Mouse (Mus musculus) forebrain, embryonic 11.5 days (tissue): ENCODE measurements at regions not wholly inside any gene's neighbourhood (a gene's known extent, or its start where the extent isn't known, plus 50 kb on each side); places are given as distances from the start of the nearest gene placed in this dataset.

ENCODE experiments used
- ATAC-seq: fragments of 200-750 bp; cut with Nextera tagmentation; replicated peaks from 2 replicates; pipeline ENCODE4 v1.8.0; 2017; ENCODE audit warnings: moderate TSS enrichment; ENCODE audit not compliant: low FRiP score
- DNase-seq: peaks from one replicate; pipeline ENCODE4 v3.0.0-alpha.2; 2017; ENCODE audit warnings: low spot score
- H3K27ac ChIP-seq: fragments of 300-500 bp; sonication (generic); 2 replicates; pipeline ENCODE4 v1.5.1; 2014; ENCODE audit warnings: low read depth, low read length
- H3K27me3 ChIP-seq: fragments of 300-500 bp; sonication (generic); 2 replicates; pipeline ENCODE4 v1.6.1; 2014; ENCODE audit warnings: mild to moderate bottlenecking, low read length, mixed read lengths; ENCODE audit not compliant: control insufficient read depth, insufficient read depth
- H3K36me3 ChIP-seq: fragments of 300-500 bp; sonication (generic); 2 replicates; pipeline ENCODE4 v1.6.1; 2014; ENCODE audit warnings: mild to moderate bottlenecking, low read length, moderate library complexity, mixed read lengths; ENCODE audit not compliant: control insufficient read depth, insufficient read depth
- H3K4me1 ChIP-seq: fragments of 300-500 bp; sonication (generic); replicated peaks from 2 replicates; pipeline ENCODE4 v1.6.1; 2014; ENCODE audit warnings: low read length, mixed read lengths; ENCODE audit not compliant: control insufficient read depth, insufficient read depth
- H3K4me2 ChIP-seq: fragments of 300-500 bp; sonication (generic); 2 replicates; pipeline ENCODE4 v1.6.1; 2014; ENCODE audit warnings: low read depth, mild to moderate bottlenecking, low read length, moderate library complexity, mixed read lengths; ENCODE audit not compliant: severe bottlenecking
- H3K4me3 ChIP-seq: fragments of 300-500 bp; sonication (generic); 2 replicates; pipeline ENCODE4 v1.5.1; 2014; ENCODE audit warnings: low read depth, low read length
- H3K9ac ChIP-seq: fragments of 300-500 bp; sonication (generic); 2 replicates; pipeline ENCODE4 v1.6.1; 2014; ENCODE audit warnings: low read length
- H3K9me3 ChIP-seq: fragments of 300-500 bp; sonication (generic); 2 replicates; pipeline ENCODE4 v1.6.1; 2016; ENCODE audit warnings: low read length, mixed read lengths; ENCODE audit not compliant: control insufficient read depth
- WGBS: fragments of 180-500 bp; shearing (Covaris S2); extraction: QIAGEN DNeasy Blood & Tissue Kit; methylation state at CpG from one replicate; pipeline ENCODE4 v1.1.7; 2014; 5-methylcytosine and 5-hydroxymethylcytosine counted together

DNA sequence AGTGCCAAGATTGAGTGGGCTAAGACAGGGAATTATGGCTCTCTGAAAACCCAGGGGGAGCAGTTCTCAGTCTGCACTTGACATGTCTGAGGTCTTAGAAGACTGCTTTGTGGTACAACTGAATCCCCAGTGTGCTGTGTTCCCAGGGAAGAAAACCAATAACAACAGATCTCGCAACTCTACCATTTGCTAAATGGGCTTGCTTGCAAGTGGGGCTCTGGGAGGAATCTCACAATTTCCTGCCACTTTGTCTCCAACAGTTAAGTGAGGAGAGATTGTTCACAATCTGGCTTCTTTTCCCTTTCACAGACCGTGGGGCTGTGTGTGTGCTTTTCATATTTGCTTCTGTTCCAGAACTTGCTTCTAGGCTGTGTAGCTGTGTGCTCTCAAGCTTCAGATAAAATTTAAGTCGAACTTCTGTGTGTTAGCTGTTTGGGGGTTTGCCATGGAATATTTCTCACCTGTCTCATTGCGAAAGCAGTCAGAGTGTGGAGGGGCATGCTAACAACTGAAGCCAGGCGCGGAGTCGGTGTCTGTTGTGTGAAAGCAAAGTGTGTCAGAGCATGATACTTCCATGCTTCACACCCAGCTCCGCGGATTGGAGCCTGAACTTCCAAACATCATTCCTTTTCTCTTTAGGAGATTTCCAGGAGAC lies 108.8 kb upstream of the Col8a1 start:
- Histone ChIP-seq H3K9ac (no peak overlapping the region), H3K9me3 (no peaks in the 10 kb centered on the region), H3K27ac (no peak overlapping the region), H3K4me2 (no peak overlapping the region), H3K4me1 (no peaks in the 10 kb centered on the region; the same call in 1 of the 2 replicates), H3K27me3 (no peaks in the 10 kb centered on the region), H3K36me3 (no peaks in the 10 kb centered on the region), H3K4me3 (no peak overlapping the region)
- DNase-seq: no peak
- ATAC-seq: no peak
- WGBS: 86% methylated on average over 9 of the region's 9 CpGs

DNA sequence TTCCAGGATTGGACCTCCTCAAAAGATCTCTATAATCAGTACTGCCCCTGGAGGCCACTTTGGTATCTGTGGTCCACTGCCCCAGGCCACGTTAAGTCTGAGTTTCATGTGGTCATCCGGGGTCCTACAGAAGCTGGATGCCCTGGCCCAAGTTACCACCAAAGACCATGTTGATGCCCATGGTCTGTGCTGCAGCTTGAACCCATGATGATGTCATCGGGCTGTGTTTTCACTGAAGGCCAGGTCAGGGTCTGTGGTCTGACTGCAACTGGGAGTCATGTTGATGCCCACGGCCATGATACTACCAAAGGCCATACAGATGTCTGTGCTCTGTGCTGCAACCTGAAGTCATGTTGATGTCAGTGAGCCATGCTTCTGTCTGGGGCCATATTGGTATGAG lies 122.3 kb upstream of the Col8a1 start:
- Histone ChIP-seq H3K4me1 (no peaks in the 10 kb centered on the region), H3K9me3 (no peaks in the 10 kb centered on the region), H3K4me2 (no peak overlapping the region), H3K27ac (no peak overlapping the region), H3K9ac (no peak overlapping the region), H3K36me3 (no peaks in the 10 kb centered on the region), H3K27me3 (no peaks in the 10 kb centered on the region), H3K4me3 (no peak overlapping the region)
- ATAC-seq (no peak), DNase-seq (no peak)
- 89% methylated on average over 4 of the region's 4 CpGs for WGBS

DNA sequence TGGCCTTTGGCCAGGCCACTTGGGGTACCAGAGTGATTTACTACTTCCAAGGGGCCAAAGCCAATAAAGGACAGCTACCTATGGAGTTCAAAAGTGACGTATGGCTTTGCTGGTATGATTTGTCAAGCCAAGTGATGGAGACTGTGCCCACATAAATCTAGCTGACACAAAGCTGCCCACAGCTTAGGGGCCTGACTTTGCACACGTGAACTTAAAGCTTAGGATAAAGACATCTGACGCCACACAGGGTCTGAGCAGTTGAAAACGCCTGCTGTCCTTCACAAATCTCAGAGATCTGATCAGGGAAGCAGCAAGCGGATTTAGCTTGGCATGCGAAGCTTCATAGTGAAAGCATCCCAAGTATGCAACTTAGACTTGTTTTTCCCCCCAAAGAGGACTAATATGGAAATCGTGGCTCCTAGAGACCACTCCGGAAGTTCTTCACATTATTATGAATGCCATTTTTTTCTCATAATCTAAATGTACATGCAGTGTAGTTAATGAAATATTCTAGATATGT lies 127.1 kb upstream of the Col8a1 start:
- ATAC-seq (no peak), DNase-seq (no peak)
- Histone ChIP-seq H3K36me3 (no peaks in the 10 kb centered on the region), H3K9me3 (no peaks in the 10 kb centered on the region), H3K9ac (no peak overlapping the region), H3K4me2 (no peak overlapping the region), H3K27me3 (no peaks in the 10 kb centered on the region), H3K4me3 (no peak overlapping the region), H3K4me1 (no peaks in the 10 kb centered on the region), H3K27ac (no peak overlapping the region)
- 87% methylated on average over 8 of the region's 8 CpGs for WGBS

DNA sequence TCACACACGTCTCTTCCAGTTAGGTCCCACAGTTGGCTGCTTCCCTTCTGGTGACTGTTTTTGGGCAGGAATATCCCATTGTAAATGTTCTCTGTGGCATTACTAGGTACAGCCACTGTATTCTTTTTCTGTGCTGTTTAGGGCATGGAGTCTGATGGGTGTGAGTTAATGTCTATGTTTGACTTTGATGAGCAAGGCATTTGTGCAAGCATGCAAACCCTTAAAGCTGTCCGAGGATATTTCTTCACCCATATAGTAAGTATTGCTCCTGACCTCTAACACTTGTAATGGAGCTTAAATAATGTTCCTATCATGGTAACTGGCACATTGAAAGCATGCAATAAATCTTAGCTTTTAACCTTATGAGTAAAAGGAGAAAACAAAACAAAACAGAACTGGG lies 133.6 kb upstream of the Col8a1 start:
- DNase-seq: no peak
- no peak for ATAC-seq
- H3K36me3 ChIP-seq: no peaks in the 10 kb centered on the region
- no peak overlapping the region for H3K27ac ChIP-seq
- no peak overlapping the region for H3K4me3 ChIP-seq
- H3K9ac ChIP-seq: no peak overlapping the region
- WGBS: 90% methylated on average over 2 of the region's 2 CpGs
- no peaks in the 10 kb centered on the region for H3K4me1 ChIP-seq
- H3K27me3 ChIP-seq: no peaks in the 10 kb centered on the region
- H3K4me2 ChIP-seq: no peak overlapping the region
- H3K9me3 ChIP-seq: no peaks in the 10 kb centered on the region

GRCm38 (mm10) chr16:57888553-57888952 lies 134.0 kb upstream of the Col8a1 start:
- Histone ChIP-seq H3K4me3 (no peak overlapping the region), H3K36me3 (no peaks in the 10 kb centered on the region), H3K9me3 (no peaks in the 10 kb centered on the region), H3K27ac (no peak overlapping the region), H3K27me3 (no peaks in the 10 kb centered on the region), H3K4me2 (no peak overlapping the region), H3K4me1 (no peaks in the 10 kb centered on the region), H3K9ac (no peak overlapping the region)
- ATAC-seq: no peak
- 76% methylated on average over 2 of the region's 2 CpGs for WGBS
- DNase-seq: no peak

- 91% methylated on average over 5 of the region's 5 CpGs for whole genome bisulfite sequencing
- no peak for ATAC-seq
- H3K27ac ChIP-seq: no peak overlapping the region
These were observed 135.6 kb upstream of the Col8a1 start for GRCm38 (mm10) chr16:57890135-57890534.

GRCm38 (mm10) chr16:57893111-57893510 lies 138.6 kb upstream of the Col8a1 start:
- H3K9me3 ChIP-seq: no peaks in the 10 kb centered on the region
- H3K27me3 ChIP-seq: no peaks in the 10 kb centered on the region
- ATAC-seq: no peak
- WGBS: 84% methylated on average over 2 of the region's 2 CpGs
- no peak overlapping the region for H3K4me2 ChIP-seq
- H3K36me3 ChIP-seq: no peaks in the 10 kb centered on the region
- no peak overlapping the region for H3K27ac ChIP-seq
- no peak overlapping the region for H3K9ac ChIP-seq
- no peaks in the 10 kb centered on the region for H3K4me1 ChIP-seq
- DNase-seq: no peak
- no peak overlapping the region for H3K4me3 ChIP-seq

More at GRCm38 (mm10) chr16:57890135-57890534, 135.6 kb upstream of the Col8a1 start:
- Histone ChIP-seq H3K4me3 (no peak overlapping the region), H3K4me1 (no peaks in the 10 kb centered on the region), H3K9ac (no peak overlapping the region), H3K36me3 (no peaks in the 10 kb centered on the region), H3K9me3 (no peaks in the 10 kb centered on the region), H3K4me2 (no peak overlapping the region), H3K27me3 (no peaks in the 10 kb centered on the region)
- no peak for DNase-seq

GRCm38 (mm10) chr16:57893698-57894352 lies 139.3 kb upstream of the Col8a1 start:
- 89% methylated on average over 5 of the region's 5 CpGs for WGBS

DNA sequence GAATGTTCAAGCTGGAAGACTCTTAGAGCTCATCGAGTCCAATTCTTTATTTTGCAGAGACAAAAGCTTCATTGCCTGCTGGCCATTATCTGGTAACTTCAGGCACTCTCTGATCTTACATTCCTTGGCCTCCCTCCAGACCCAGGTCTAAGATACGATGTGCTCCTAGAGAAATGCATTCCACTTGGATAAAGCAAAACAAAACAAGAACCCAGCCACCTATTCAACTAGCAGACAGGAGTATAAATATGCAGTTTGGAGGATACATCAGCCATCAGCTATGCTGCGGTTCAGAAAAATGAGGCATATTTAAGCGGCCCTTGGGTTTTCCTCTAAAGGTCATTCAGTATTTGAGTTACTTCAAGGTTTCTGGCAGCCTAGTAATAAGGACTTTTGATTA lies 146.5 kb upstream of the Col8a1 start:
- Histone ChIP-seq H3K9ac (no peak overlapping the region), H3K4me1 (no peaks in the 10 kb centered on the region), H3K36me3 (no peaks in the 10 kb centered on the region), H3K9me3 (no peaks in the 10 kb centered on the region), H3K27ac (no peak overlapping the region), H3K4me2 (no peak overlapping the region), H3K4me3 (no peak overlapping the region), H3K27me3 (no peaks in the 10 kb centered on the region)
- ATAC-seq (no peak), DNase-seq (no peak)
- WGBS: 65% methylated on average over 4 of the region's 4 CpGs

More at GRCm38 (mm10) chr16:57893698-57894352, 139.3 kb upstream of the Col8a1 start:
- H3K4me2 ChIP-seq: no peak overlapping the region
- DNase-seq: no peak
- no peak for ATAC-seq
- no peaks in the 10 kb centered on the region for H3K9me3 ChIP-seq
- no peak overlapping the region for H3K9ac ChIP-seq
- no peak overlapping the region for H3K4me3 ChIP-seq
- no peak overlapping the region for H3K27ac ChIP-seq
- no peaks in the 10 kb centered on the region for H3K4me1 ChIP-seq
- H3K27me3 ChIP-seq: no peaks in the 10 kb centered on the region
- H3K36me3 ChIP-seq: no peaks in the 10 kb centered on the region
